In genomic region chr2:19759169-19759568, GRCm38 (mm10) we compare ENCODE assay signal across 7 mouse cellular contexts.
A peak's percentile ranks its signal among the peaks of the same experiment; 100 is the strongest.
DNase-seq lines count a peak whose midpoint lies in the region; TF ChIP-seq lines count a peak whose summit lies in the region.

No protein-coding gene starts in this region.

- no peak overlapping the region for H3K4me2 ChIP-seq in CH12.LX (ENCODE audit: insufficient read depth, low read depth, poor library complexity, severe bottlenecking)

- no peaks in the 10 kb centered on the region for H3K79me2 ChIP-seq in CH12.LX (replicated peaks; ENCODE audit: control insufficient read depth, extremely low read depth, insufficient read depth, poor library complexity, severe bottlenecking)

- DNase-seq in kidney, adult 9 months, result peak; percentile 6
- DNase-seq in kidney, adult 11 months, result no peak
- DNase-seq in A20 (ENCODE audit: low read depth, low spot score) (peak; percentile 11), CH12.LX (ENCODE audit: extremely low read depth) (peak; percentile 12)
- peak; percentile 4 for DNase-seq in layer of hippocampus, adult 9-11 months
- no peak for DNase-seq in gastrocnemius, postnatal 4 days (ENCODE audit: low spot score in 2 of 2)
- no peak for DNase-seq in spleen, adult 12 weeks (ENCODE audit: low spot score)

- H3K4me3 ChIP-seq in CH12.LX (replicated peaks in 1 of 3; ENCODE audit: low read depth in 2 of 3, low read length in 2 of 3, poor library complexity in 1 of 3), result no peak overlapping the region

- no peaks in the 10 kb centered on the region for H3K4me1 ChIP-seq in CH12.LX (ENCODE audit: control insufficient read depth in 1 of 2, insufficient read depth in 2 of 2)

- no peak overlapping the region for H3K9ac ChIP-seq in CH12.LX (ENCODE audit: insufficient read depth, low read depth)

- no peak for TF ChIP-seq EP300 in CH12.LX (IDR thresholded peaks at IDR 0.05; ENCODE audit: low read length)

- peak in 1 of 2 experiments; percentile 53; a peak in 2 of 4 replicates for TF ChIP-seq CTCF in CH12.LX (conservative IDR thresholded peaks at IDR 0.05 in 1 of 2, IDR thresholded peaks at IDR 0.05 in 1 of 2; ENCODE audit: low read depth in 2 of 2, low read length in 2 of 2)

- TF ChIP-seq POLR2A in CH12.LX (IDR thresholded peaks at IDR 0.05; ENCODE audit: low read depth, low read length), result no peak

- dilution Hi-C loops in CH12.LX (cut with MboI; ENCODE audit: extremely low pct_ligation_motif_present, extremely low pct_unique_long_range_greater_than_20kb, low sequenced_read_pairs), result no loop called here

- H3K27ac ChIP-seq in CH12.LX (ENCODE audit: insufficient read depth, low read depth), result no peak overlapping the region

- in situ Hi-C loops in CH12.LX (cut with MboI; ENCODE audit: low pct_ligation_motif_present, low pct_unique_long_range_greater_than_20kb, low sequenced_read_pairs), result no loop called here

- no peaks in the 10 kb centered on the region for H3K36me3 ChIP-seq in CH12.LX (replicated peaks in 1 of 2; ENCODE audit: control insufficient read depth in 1 of 2, insufficient read depth in 1 of 2, low read length in 1 of 2)

- no peaks in the 10 kb centered on the region for H3K27me3 ChIP-seq in CH12.LX (replicated peaks)

- peak; percentile 13 for TF ChIP-seq RAD21 in CH12.LX (IDR thresholded peaks at IDR 0.05; ENCODE audit: low read depth, low read length)

- no peaks in the 10 kb centered on the region for H3K9me3 ChIP-seq in CH12.LX (replicated peaks; ENCODE audit: low read length)

TF ChIP-seq in CH12.LX, 34 proteins besides CTCF, POLR2A, EP300 and RAD21:
- peak; percentile 51 for TF ChIP-seq SMC3 (IDR thresholded peaks at IDR 0.05; ENCODE audit: low read depth, low read length)
- no peak for TF ChIP-seq ZKSCAN1 (IDR thresholded peaks at IDR 0.05; ENCODE audit: borderline replicate concordance, low read depth, low read length)
- TF ChIP-seq PAX5 (IDR thresholded peaks at IDR 0.05; ENCODE audit: low read length), result no peak
- TF ChIP-seq ELF1 (IDR thresholded peaks at IDR 0.05; ENCODE audit: low read depth, low read length), result no peak

Comparison
In these comparisons a context has a peak if more than half of its experiments do, and no peak if none do; other contexts are left out.
1. DNase-seq: peak in kidney, adult 9 months (single experiment), A20 (single experiment), CH12.LX (single experiment) and layer of hippocampus, adult 9-11 months (single experiment); none in kidney, adult 11 months (single experiment), gastrocnemius, postnatal 4 days (0 of 2) and spleen, adult 12 weeks (single experiment).